Mouse (Mus musculus) midbrain, embryonic 15.5 days (tissue): ENCODE measurements around the gene Asb3. TPM values are rescaled to one million over a fixed set of nuclear protein-coding genes. Genes with fewer than 3 reads are reported as not detected.
"Not testable (repeated sequence)": the region's sequence is repeated elsewhere in the genome, so short reads cannot be mapped to it uniquely, and the experiment has no call there.

Experiments
- ATAC-seq: fragments of 200-750 bp; cut with Nextera tagmentation; replicated peaks from 2 replicates; pipeline ENCODE4 v1.8.0; 2017; ENCODE audit warnings: moderate TSS enrichment
- H3K27ac ChIP-seq: fragments of 300-500 bp; sonication (generic); 2 replicates; pipeline ENCODE4 v1.5.1; 2015; ENCODE audit warnings: mild to moderate bottlenecking, inconsistent platforms
- H3K27me3 ChIP-seq: fragments of 300-500 bp; sonication (generic); replicated peaks from 2 replicates; pipeline ENCODE4 v1.6.1; 2015; ENCODE audit warnings: inconsistent platforms
- H3K36me3 ChIP-seq: fragments of 300-500 bp; sonication (generic); replicated peaks from 2 replicates; pipeline ENCODE4 v1.6.1; 2015; ENCODE audit warnings: inconsistent platforms
- H3K4me1 ChIP-seq: fragments of 300-500 bp; sonication (generic); 2 replicates; pipeline ENCODE4 v1.6.1; 2015; ENCODE audit warnings: inconsistent platforms
- H3K4me2 ChIP-seq: fragments of 300-500 bp; sonication (generic); 2 replicates; pipeline ENCODE4 v1.6.1; 2015; ENCODE audit warnings: inconsistent platforms, mild to moderate bottlenecking, moderate library complexity
- H3K4me3 ChIP-seq: fragments of 300-500 bp; sonication (generic); 2 replicates; pipeline ENCODE4 v1.5.1; 2015; ENCODE audit warnings: mild to moderate bottlenecking, inconsistent platforms
- H3K9ac ChIP-seq: fragments of 300-500 bp; sonication (generic); 2 replicates; pipeline ENCODE4 v1.6.1; 2015; ENCODE audit warnings: mild to moderate bottlenecking, inconsistent platforms
- H3K9me3 ChIP-seq: fragments of 300-500 bp; sonication (generic); 2 replicates; pipeline ENCODE4 v1.6.1; 2016; ENCODE audit warnings: inconsistent platforms
- WGBS: fragments of 180-500 bp; shearing (Covaris S2); methylation state at CpG from one replicate; pipeline ENCODE4 v1.1.7; 2015; ENCODE audit warnings: mixed read lengths; 5-methylcytosine and 5-hydroxymethylcytosine counted together
- polyA plus RNA-seq: library from polyadenylated mRNA; unstranded; fragments of >200 nt; fragmentation: Nextera tagmentation; extraction: Ambion mirVana; gene quantifications from 2 replicates; pipeline ENCODE4 v1.2.1, GENCODE M21; 2015

Asb3 gene
- polyA plus RNA-seq, 1 experiment from 2014 or later = 29.0 TPM

DNA sequence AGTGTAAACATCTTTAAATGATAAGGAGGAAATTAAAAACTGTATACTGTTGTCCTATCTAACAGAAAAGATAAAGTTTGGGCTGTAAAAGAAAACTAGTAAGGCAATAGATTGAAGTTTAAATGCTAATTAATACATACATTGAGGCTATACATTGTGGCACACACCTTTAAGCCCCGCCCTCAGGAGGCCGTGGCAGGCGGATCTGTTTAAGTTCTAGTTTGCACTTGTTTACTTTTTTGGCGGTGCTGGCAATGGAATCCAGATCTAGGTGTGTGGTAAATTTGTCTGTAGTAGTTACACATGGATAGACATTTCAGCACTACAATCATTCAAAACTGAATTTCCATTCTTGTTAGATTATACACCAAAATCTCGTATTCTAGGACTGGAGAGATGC is 67.6 kb downstream of the Asb3 start:
- Histone ChIP-seq H3K9ac (peak overlapping the region; percentile 76; the same call in 1 of the 2 replicates), H3K36me3 (peaks cover 13% of the 10 kb centered on the region; the same call in 1 of the 2 replicates), H3K4me3 (peak overlapping the region; percentile 78), H3K27ac (no peak overlapping the region), H3K9me3 (no peaks in the 10 kb centered on the region; the same call in 1 of the 2 replicates), H3K4me2 (peak overlapping the region; percentile 59), H3K4me1 (peaks cover 18% of the 10 kb centered on the region), H3K27me3 (no peaks in the 10 kb centered on the region)
- WGBS = 73% methylated on average over 5 of the region's 5 CpGs
- ATAC-seq = no peak

DNA sequence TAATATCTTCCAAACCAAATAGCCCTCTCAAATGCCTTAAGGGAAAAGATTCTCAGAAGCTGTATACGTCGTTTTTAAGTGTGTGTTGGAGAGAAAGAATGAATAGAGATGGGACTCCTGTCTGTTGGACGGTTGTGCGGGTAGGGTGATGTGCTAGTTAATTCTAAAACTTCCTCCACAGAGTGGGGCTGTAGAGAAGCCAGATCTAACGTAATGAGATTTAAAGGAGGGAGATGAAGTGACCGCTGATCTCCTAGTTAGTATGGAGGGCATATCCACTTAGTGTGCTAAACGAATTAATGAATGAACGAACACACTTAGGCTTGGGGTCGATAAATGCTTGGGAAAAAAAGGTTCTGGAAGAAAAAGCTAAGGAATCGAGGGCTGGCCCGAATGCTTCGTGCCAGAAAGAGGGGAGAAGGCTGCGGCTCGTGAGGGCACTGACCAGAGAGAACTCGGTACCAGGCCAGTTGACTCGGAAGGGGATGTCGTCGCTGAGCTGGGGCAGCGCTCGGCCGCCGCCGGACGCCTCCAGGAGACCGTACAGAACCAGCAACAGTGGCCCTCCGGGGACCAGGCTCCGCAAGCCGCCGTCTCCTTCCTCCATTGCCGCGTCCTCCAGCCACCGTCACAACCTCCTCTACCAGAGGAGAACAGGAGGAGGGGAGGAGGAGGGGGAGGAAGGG is 68.4 kb downstream of the Asb3 start:
- H3K4me3 ChIP-seq = peak overlapping the region; percentile 78
- peaks cover 18% of the 10 kb centered on the region for H3K4me1 ChIP-seq
- no peaks in the 10 kb centered on the region for H3K27me3 ChIP-seq
- WGBS = under 1% methylated on average over 24 of the region's 32 CpGs
- peaks cover 3% of the 10 kb centered on the region; the same call in 1 of the 2 replicates for H3K9me3 ChIP-seq
- H3K36me3 ChIP-seq = peaks cover 8% of the 10 kb centered on the region; the same call in 1 of the 2 replicates
- peak; percentile 92 for ATAC-seq
- peak overlapping the region; percentile 59 for H3K4me2 ChIP-seq
- H3K9ac ChIP-seq = peak overlapping the region; percentile 76
- H3K27ac ChIP-seq = peak overlapping the region; percentile 86

DNA sequence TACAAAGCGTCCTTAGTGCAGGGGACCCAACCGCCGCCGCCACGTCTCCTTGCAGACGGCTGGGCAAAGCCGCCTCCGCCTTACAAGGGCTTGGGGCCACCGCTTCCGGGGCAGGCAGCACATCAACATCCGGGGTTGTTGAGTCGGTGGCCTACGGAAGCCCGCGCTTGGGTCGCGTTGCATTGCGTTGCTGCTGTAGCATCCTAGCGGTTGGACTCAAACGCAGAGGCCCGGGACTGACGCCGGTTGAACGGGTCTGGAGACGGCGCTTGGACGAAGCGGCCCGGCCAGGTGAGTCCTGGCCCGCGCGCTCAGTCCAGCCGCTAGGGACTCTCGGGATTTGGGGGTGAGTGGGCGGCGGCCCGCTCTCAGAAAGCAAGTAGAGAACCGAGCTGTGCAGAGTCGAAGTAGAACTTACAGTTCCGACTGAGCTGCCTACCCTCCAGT is 69.1 kb downstream of the Asb3 start, which contains the start of gene Erlec1:
Erlec1 (minus strand) TSS at position 57 of the 447 bp plus-strand sequence.
- Histone ChIP-seq H3K9me3 (peaks cover 4% of the 10 kb centered on the region; the same call in 1 of the 2 replicates), H3K27me3 (no peaks in the 10 kb centered on the region), H3K4me1 (peaks cover 18% of the 10 kb centered on the region), H3K9ac (peak within 1 kb of the TSS; percentile 80), H3K4me3 (peak within 1 kb of the TSS; percentile 78), H3K27ac (peak within 1 kb of the TSS; percentile 86), H3K4me2 (peak within 1 kb of the TSS; percentile 84), H3K36me3 (peaks cover 5% of the 10 kb centered on the region; the same call in 1 of the 2 replicates)
- ATAC-seq = peak; percentile 100
- under 1% methylated on average over 40 of the region's 40 CpGs for WGBS

DNA sequence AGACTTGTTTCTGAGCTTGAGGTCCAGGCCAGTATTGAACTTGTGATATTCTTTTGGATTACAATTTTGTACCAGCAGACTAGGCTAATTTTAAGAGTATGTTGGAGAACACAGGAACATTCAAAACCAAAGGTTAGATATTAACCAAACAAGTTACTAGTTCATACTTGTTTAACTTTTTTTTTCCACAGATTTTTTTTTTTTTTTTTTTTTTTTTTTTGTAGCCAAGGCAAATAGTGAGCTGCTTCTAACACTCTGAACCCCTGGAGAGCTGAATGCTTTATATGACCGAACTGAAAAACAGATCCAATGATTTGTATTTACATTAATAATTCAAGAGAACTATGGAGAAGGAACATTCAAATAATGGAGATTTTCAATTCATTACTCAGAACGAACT is 100.0 kb downstream of the Asb3 start:
- peak overlapping the region; percentile 72 for H3K4me2 ChIP-seq
- no peaks in the 10 kb centered on the region for H3K27me3 ChIP-seq
- H3K9me3 ChIP-seq = no peaks in the 10 kb centered on the region
- peak overlapping the region; percentile 72 for H3K4me3 ChIP-seq
- 28% methylated on average over 2 of the region's 2 CpGs for WGBS
- H3K4me1 ChIP-seq = peaks cover 10% of the 10 kb centered on the region
- no peaks in the 10 kb centered on the region for H3K36me3 ChIP-seq
- H3K27ac ChIP-seq = no peak overlapping the region
- ATAC-seq = no peak
- H3K9ac ChIP-seq = no peak overlapping the region

DNA sequence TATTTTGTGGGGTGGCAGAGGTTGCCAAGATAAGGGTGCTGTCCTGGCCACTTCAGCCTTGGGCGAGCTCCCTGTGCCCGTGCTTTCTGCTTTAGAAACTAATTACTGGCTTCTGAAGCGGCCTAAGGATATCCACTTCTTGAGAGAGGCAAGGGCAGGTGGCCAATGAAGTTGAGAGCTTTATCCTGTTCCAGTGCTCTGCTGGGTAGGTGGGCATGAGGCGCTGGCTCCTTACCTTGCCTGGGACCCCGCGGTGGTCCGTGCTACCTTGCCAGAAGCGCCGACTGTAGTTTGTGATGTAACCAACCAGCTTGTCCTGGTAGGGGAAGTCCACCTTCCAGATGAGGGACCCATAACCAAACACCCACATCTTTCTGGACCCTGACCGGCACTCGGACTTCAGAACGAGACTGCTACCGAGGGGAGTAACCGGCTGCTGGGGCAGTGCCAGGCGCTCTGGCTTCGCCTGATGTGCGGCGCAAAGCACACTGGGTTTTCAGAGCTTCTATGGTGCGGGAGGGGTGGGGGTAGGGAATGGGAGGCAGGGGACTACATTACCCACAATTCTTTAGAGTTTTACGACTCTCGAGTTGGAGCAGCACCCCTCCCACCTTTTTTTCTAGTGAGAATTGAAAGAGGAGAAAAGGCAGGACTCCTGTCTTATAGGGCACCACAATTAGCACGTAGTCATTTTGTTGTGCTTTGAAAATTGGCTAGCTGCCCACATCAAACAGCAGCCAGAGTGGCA is 100.8 kb downstream of the Asb3 start, which contains the start of gene Chac2:
Chac2 (minus strand) TSS at position 474 of the 748 bp plus-strand sequence.
- Histone ChIP-seq H3K4me3 (peak within 1 kb of the TSS; percentile 72), H3K27me3 (no peaks in the 10 kb centered on the region), H3K9ac (peak within 1 kb of the TSS; percentile 78), H3K4me1 (peaks cover 10% of the 10 kb centered on the region), H3K4me2 (peak within 1 kb of the TSS; percentile 72), H3K27ac (peak within 1 kb of the TSS; percentile 81), H3K9me3 (no peaks in the 10 kb centered on the region), H3K36me3 (no peaks in the 10 kb centered on the region)
- peak; percentile 99 for ATAC-seq
- WGBS = 1% methylated on average over 22 of the region's 22 CpGs

DNA sequence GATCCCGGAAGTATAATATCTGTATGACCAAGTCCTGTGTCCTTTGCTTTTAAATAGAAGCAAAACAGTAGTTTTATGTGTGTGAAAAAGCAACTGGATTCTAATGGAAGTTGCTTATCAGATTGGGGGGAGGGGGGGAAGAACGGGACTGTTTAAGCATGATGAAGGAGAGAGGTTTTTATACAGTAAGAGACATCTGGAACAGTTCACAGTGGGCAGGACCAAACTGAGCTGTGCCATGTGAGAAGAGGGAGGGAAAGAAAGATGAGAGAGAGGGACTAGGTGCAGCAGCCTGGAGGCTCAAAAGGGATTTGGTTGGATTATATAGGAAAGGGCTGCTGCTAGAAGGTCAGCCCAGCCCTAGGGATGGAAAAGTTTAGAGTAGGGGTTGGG is 101.4 kb downstream of the Asb3 start:
- no peaks in the 10 kb centered on the region for H3K36me3 ChIP-seq
- peak; percentile 85 for ATAC-seq
- no peaks in the 10 kb centered on the region for H3K9me3 ChIP-seq
- peak overlapping the region; percentile 72 for H3K4me2 ChIP-seq
- H3K4me3 ChIP-seq = peak overlapping the region; percentile 72
- H3K27ac ChIP-seq = peak overlapping the region; percentile 81
- H3K27me3 ChIP-seq = no peaks in the 10 kb centered on the region
- H3K9ac ChIP-seq = peak overlapping the region; percentile 78
- WGBS = 5% methylated on average over 2 of the region's 2 CpGs
- H3K4me1 ChIP-seq = peaks cover 10% of the 10 kb centered on the region

DNA sequence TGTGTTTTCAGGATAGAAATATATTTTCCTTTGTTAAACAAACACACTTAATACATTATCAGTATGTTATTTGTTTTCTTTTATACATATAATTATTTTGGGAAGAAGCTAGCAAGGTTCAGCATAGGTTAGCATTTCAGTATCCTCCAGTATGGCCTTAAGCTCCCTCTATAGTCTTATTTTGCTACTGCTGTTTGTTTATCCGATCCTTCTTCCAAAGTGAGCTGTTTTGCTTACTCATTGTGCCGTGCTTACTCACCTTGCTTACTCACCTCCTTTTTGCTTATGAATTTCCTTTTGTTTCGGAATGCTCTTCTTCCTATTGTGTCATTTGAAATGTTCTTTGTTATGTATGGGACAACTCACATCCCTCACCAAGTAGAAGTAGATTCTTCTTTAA is 111.5 kb downstream of the Asb3 start:
- WGBS = 91% methylated on average over 3 of the region's 3 CpGs
- Histone ChIP-seq H3K4me2 (no peak overlapping the region), H3K9ac (no peak overlapping the region), H3K4me1 (no peaks in the 10 kb centered on the region), H3K36me3 (no peaks in the 10 kb centered on the region), H3K27me3 (no peaks in the 10 kb centered on the region), H3K9me3 (no peaks in the 10 kb centered on the region), H3K27ac (no peak overlapping the region), H3K4me3 (no peak overlapping the region)
- no peak for ATAC-seq

DNA sequence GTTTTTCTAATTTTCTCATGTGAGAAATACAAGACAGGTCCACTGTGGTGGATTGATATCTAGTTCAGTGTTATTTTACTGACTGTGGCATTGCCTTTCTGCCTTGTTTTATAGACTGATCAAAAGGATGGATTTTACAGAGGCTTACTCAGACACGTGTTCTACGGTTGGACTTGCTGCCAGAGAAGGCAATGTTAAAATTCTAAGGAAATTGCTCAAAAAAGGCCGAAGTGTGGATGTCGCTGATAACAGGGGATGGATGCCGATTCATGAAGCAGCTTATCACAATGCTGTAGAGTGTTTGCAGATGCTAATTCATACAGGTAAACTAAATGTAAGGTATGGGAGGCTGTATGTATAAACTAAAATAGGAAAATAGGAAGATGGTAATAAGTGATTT is 113.0 kb downstream of the Asb3 start:
- Histone ChIP-seq H3K4me1 (no peaks in the 10 kb centered on the region), H3K27ac (no peak overlapping the region), H3K36me3 (no peaks in the 10 kb centered on the region), H3K4me2 (no peak overlapping the region), H3K9ac (no peak overlapping the region), H3K27me3 (no peaks in the 10 kb centered on the region), H3K9me3 (no peaks in the 10 kb centered on the region), H3K4me3 (no peak overlapping the region)
- WGBS = 91% methylated on average over 5 of the region's 5 CpGs
- no peak for ATAC-seq

DNA sequence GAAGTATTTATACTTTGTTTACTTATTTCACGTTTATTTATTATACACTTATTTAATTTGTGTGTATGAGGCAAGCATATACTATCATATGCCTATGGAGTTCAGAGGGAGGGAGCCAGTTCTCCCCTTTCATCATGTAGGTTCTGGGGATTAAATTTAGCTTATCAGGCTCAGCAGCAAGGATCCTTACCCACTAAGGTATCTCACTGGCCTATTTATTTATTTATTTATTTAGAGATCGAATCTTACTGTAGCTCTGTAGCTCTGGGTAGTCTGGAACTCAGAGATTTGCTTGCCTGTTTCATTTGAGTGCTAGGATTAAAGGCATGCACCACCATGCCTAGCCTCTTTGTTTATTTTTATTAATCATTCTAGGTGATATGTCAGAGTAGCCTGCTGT is 113.5 kb downstream of the Asb3 start:
- H3K4me2 ChIP-seq = no peak overlapping the region
- WGBS = 87% methylated on average over 2 of the region's 2 CpGs
- H3K4me3 ChIP-seq = no peak overlapping the region

DNA sequence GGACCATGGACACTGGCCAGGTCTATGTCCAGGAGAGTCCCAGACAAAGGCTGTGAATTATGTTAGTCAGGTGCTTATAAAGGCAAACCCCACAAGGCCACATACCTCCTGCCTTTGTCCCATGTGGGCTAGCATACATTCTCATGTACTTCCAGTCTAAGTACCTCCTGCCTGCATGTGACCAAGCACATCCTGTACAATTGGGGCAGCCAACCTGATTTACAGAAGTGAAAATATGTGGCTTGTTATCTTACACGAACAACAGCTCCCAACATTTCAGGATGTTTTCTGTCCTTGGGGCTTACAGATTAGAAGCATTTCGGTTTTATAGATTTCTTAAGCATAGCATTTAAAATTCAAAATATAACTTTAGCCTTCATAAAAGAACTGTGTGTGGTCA is 114.8 kb downstream of the Asb3 start:
- H3K27ac ChIP-seq = no peak overlapping the region
- H3K36me3 ChIP-seq = no peaks in the 10 kb centered on the region
- no peak overlapping the region for H3K4me2 ChIP-seq
- H3K4me3 ChIP-seq = no peak overlapping the region
- 96% methylated on average over 2 of the region's 2 CpGs for WGBS
- no peak overlapping the region for H3K9ac ChIP-seq
- H3K9me3 ChIP-seq = no peaks in the 10 kb centered on the region
- H3K4me1 ChIP-seq = no peaks in the 10 kb centered on the region
- ATAC-seq = no peak
- no peaks in the 10 kb centered on the region for H3K27me3 ChIP-seq

More for the DNA sequence above, 113.5 kb downstream of the Asb3 start:
- Histone ChIP-seq H3K36me3 (no peaks in the 10 kb centered on the region), H3K27ac (no peak overlapping the region), H3K4me1 (no peaks in the 10 kb centered on the region), H3K9me3 (no peaks in the 10 kb centered on the region), H3K27me3 (no peaks in the 10 kb centered on the region), H3K9ac (no peak overlapping the region)
- ATAC-seq = no peak

DNA sequence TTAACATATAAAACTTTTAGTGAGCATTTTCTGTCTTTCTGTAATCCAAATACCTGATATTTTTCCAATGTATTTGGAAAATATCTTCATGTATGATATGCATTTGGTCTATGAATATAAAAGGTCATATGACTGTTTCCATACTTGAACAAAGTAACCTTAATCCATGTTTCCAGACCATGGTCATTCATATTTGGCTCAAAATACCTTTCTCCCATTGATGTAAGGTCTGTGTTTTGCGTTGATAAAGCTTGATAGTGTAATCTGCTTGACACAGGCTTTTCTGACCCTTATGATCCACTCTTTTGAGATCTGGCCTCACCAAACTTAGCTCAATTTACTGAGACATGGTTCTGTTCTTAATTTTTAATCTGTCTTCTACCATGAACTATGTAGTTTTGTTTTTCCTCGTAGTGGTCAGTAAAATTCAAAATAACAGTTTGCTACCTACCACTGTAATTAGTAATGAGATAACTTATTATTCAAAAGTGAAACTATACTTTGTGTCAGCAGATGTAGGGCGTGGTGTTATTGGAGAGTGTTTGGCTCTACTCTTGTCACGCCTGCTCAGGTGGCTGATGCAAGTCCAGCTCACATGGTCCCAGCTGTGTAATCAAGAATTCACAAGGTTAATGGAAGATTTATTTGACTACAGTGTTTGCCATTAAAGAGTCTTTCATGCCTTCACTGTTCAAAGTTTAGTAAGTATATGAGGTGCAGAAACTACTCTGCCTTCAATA is 116.1 kb downstream of the Asb3 start:
- H3K9ac ChIP-seq = no peak overlapping the region
- WGBS = 96% methylated on average over 4 of the region's 4 CpGs
- H3K4me1 ChIP-seq = no peaks in the 10 kb centered on the region
- H3K36me3 ChIP-seq = no peaks in the 10 kb centered on the region
- no peak overlapping the region for H3K27ac ChIP-seq
- H3K4me2 ChIP-seq = no peak overlapping the region
- no peaks in the 10 kb centered on the region for H3K9me3 ChIP-seq
- no peak overlapping the region for H3K4me3 ChIP-seq
- H3K27me3 ChIP-seq = no peaks in the 10 kb centered on the region
- ATAC-seq = no peak

DNA sequence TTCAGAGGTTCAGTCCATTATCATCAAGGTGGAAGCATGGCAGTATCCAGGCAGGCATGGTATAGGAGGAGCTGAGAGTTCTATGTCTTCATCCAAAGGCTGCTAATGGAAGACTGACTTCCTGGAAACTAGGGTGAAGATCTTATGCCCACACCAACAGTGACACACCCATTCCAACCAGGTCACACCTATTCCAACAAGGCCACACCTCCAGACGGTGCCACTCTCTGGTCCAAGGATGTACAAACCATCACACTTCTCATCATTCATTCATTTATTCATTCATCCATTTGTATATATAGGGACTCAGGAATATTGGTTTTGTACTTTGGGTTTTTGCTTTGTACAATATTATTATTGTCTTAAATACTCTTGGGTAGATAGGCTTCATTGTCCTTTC is 124.5 kb downstream of the Asb3 start:
- H3K36me3 ChIP-seq, H3K4me3 ChIP-seq, H3K4me1 ChIP-seq, H3K4me2 ChIP-seq, H3K9ac ChIP-seq, H3K27me3 ChIP-seq, H3K27ac ChIP-seq, ATAC-seq, H3K9me3 ChIP-seq: not testable (repeated sequence)
- 100% methylated on average over 1 of the region's 1 CpGs for WGBS
